Mouse (Mus musculus) heart, embryonic 14.5 days (tissue): ENCODE measurements at regions not wholly inside any gene's neighbourhood (a gene's known extent, or its start where the extent isn't known, plus 50 kb on each side); places are given as distances from the start of the nearest gene placed in this dataset.
"Not testable (repeated sequence)": the region's sequence is repeated elsewhere in the genome, so short reads cannot be mapped to it uniquely, and the experiment has no call there.

ENCODE experiments used
- ATAC-seq: fragments of 200-750 bp; cut with Nextera tagmentation; 2 replicates; pipeline ENCODE4 v1.8.0; 2017; ENCODE audit warnings: low read depth, moderate TSS enrichment; ENCODE audit not compliant: insufficient number of reproducible peaks, insufficient read depth, low FRiP score
- H3K27ac ChIP-seq, 2 experiments: fragments of 200-500 bp in 1 of 2; fragments of 300-500 bp in 1 of 2; sonication (generic) in 1 of 2; replicated peaks in 1 of 2; 2 replicates each; pipeline ENCODE4 v1.5.1; 2012 to 2014; ENCODE audit warnings: low read depth in 2 of 2, low read length in 2 of 2, control low read depth in 1 of 2, mild to moderate bottlenecking in 1 of 2, mixed read lengths in 1 of 2; ENCODE audit not compliant: control insufficient read depth in 1 of 2, insufficient read depth in 1 of 2
- H3K27me3 ChIP-seq: fragments of 300-500 bp; sonication (generic); 2 replicates; pipeline ENCODE4 v1.6.1; 2014; ENCODE audit warnings: mild to moderate bottlenecking, low read length, control low read depth; ENCODE audit not compliant: control insufficient read depth, insufficient read depth
- H3K36me3 ChIP-seq: fragments of 300-500 bp; sonication (generic); 2 replicates; pipeline ENCODE4 v1.6.1; 2014; ENCODE audit warnings: mild to moderate bottlenecking, control low read depth, low read length, mixed read lengths; ENCODE audit not compliant: control insufficient read depth, insufficient read depth
- H3K4me1 ChIP-seq, 2 experiments: fragments of 200-500 bp in 1 of 2; fragments of 300-500 bp in 1 of 2; sonication (generic) in 1 of 2; 2 replicates each; pipeline ENCODE4 v1.6.1; 2012 to 2014; ENCODE audit warnings: low read length in 2 of 2, control low read depth in 1 of 2, mixed read lengths in 1 of 2; ENCODE audit not compliant: control insufficient read depth in 2 of 2, insufficient read depth in 2 of 2
- H3K4me2 ChIP-seq: fragments of 300-500 bp; sonication (generic); 2 replicates; pipeline ENCODE4 v1.6.1; 2014; ENCODE audit warnings: mild to moderate bottlenecking, low read length
- H3K4me3 ChIP-seq, 2 experiments: fragments of 200-500 bp in 1 of 2; fragments of 300-500 bp in 1 of 2; sonication (generic) in 1 of 2; 2 replicates each; pipeline ENCODE4 v1.5.1; 2012 to 2014; ENCODE audit warnings: low read length in 2 of 2, mild to moderate bottlenecking in 2 of 2, control low read depth in 1 of 2, low read depth in 1 of 2, moderate library complexity in 1 of 2; ENCODE audit not compliant: control insufficient read depth in 1 of 2, insufficient read depth in 1 of 2
- H3K9ac ChIP-seq: fragments of 300-500 bp; sonication (generic); 2 replicates; pipeline ENCODE4 v1.6.1; 2014; ENCODE audit warnings: mild to moderate bottlenecking, low read length
- H3K9me3 ChIP-seq: fragments of 300-500 bp; sonication (generic); 2 replicates; pipeline ENCODE4 v1.6.1; 2016; ENCODE audit warnings: low read length, control low read depth; ENCODE audit not compliant: control insufficient read depth
- WGBS: fragments of 180-500 bp; shearing (Covaris S2); extraction: QIAGEN DNeasy Blood & Tissue Kit; methylation state at CpG from one replicate; pipeline ENCODE4 v1.1.7; 2014; 5-methylcytosine and 5-hydroxymethylcytosine counted together

GRCm38 (mm10) chr4:84153571-84153970 is 521.5 kb downstream of the Bnc2 start:
- no peak for ATAC-seq
- Histone ChIP-seq H3K36me3 (no peaks in the 10 kb centered on the region), H3K27ac (no peak overlapping the region), H3K9ac (no peak overlapping the region), H3K4me2 (no peak overlapping the region), H3K27me3 (no peaks in the 10 kb centered on the region), H3K4me3 (no peak overlapping the region), H3K9me3 (no peaks in the 10 kb centered on the region), H3K4me1 (peaks cover 0 to 2% of the 10 kb centered on the region in 2 experiments; a peak in 1 of 4 replicates)
- 95% methylated on average over 9 of the region's 9 CpGs for WGBS

GRCm38 (mm10) chr4:84157911-84158647 is 517.0 kb downstream of the Bnc2 start:
- no peaks in the 10 kb centered on the region for H3K4me1 ChIP-seq
- H3K9me3 ChIP-seq: no peaks in the 10 kb centered on the region
- H3K9ac ChIP-seq: no peak overlapping the region
- no peak overlapping the region for H3K4me2 ChIP-seq
- no peak overlapping the region for H3K4me3 ChIP-seq
- ATAC-seq: no peak
- 89% methylated on average over 5 of the region's 5 CpGs for WGBS
- no peaks in the 10 kb centered on the region for H3K36me3 ChIP-seq
- H3K27me3 ChIP-seq: no peaks in the 10 kb centered on the region
- H3K27ac ChIP-seq: no peak overlapping the region

GRCm38 (mm10) chr4:84163362-84163761 is 511.7 kb downstream of the Bnc2 start:
- Histone ChIP-seq H3K4me2 (no peak overlapping the region), H3K36me3 (no peaks in the 10 kb centered on the region), H3K4me1 (no peaks in the 10 kb centered on the region), H3K9ac (no peak overlapping the region), H3K27ac (no peak overlapping the region), H3K4me3 (no peak overlapping the region), H3K27me3 (no peaks in the 10 kb centered on the region), H3K9me3 (no peaks in the 10 kb centered on the region)
- ATAC-seq: no peak
- 84% methylated on average over 6 of the region's 6 CpGs for WGBS

GRCm38 (mm10) chr4:84165256-84165655 is 509.8 kb downstream of the Bnc2 start:
- ATAC-seq: no peak
- Histone ChIP-seq H3K4me3 (no peak overlapping the region), H3K27me3 (no peaks in the 10 kb centered on the region), H3K9me3 (peaks cover 4% of the 10 kb centered on the region; the same call in 1 of the 2 replicates), H3K9ac (no peak overlapping the region), H3K27ac (no peak overlapping the region), H3K4me2 (no peak overlapping the region), H3K4me1 (no peaks in the 10 kb centered on the region), H3K36me3 (no peaks in the 10 kb centered on the region)
- 83% methylated on average over 3 of the region's 3 CpGs for WGBS

- WGBS: 44% methylated on average over 6 of the region's 6 CpGs
- Histone ChIP-seq H3K9me3 (peaks cover 4% of the 10 kb centered on the region; the same call in 1 of the 2 replicates), H3K9ac (no peak overlapping the region), H3K4me3 (no peak overlapping the region), H3K36me3 (no peaks in the 10 kb centered on the region), H3K4me1 (peaks cover 2 to 5% of the 10 kb centered on the region in 2 experiments; a peak in 2 of 4 replicates), H3K27me3 (no peaks in the 10 kb centered on the region), H3K4me2 (no peak overlapping the region), H3K27ac (no peak overlapping the region)
- no peak for ATAC-seq
These were observed 502.2 kb downstream of the Bnc2 start for GRCm38 (mm10) chr4:84172841-84173240.

- Histone ChIP-seq H3K4me3 (no peak overlapping the region), H3K27me3 (no peaks in the 10 kb centered on the region), H3K9me3 (peaks cover 4% of the 10 kb centered on the region; the same call in 1 of the 2 replicates), H3K4me2 (no peak overlapping the region), H3K36me3 (no peaks in the 10 kb centered on the region), H3K27ac (no peak overlapping the region), H3K4me1 (peaks cover 2 to 5% of the 10 kb centered on the region in 2 experiments; a peak in 2 of 4 replicates), H3K9ac (no peak overlapping the region)
- WGBS: 65% methylated on average over 2 of the region's 2 CpGs
- ATAC-seq: no peak
These were observed 501.6 kb downstream of the Bnc2 start for GRCm38 (mm10) chr4:84173441-84173840.

GRCm38 (mm10) chr4:84176457-84176856 is 498.6 kb downstream of the Bnc2 start:
- not testable (repeated sequence) for H3K36me3 ChIP-seq, H3K27me3 ChIP-seq, H3K4me1 ChIP-seq, H3K9ac ChIP-seq, ATAC-seq, H3K4me3 ChIP-seq, H3K9me3 ChIP-seq, H3K4me2 ChIP-seq, H3K27ac ChIP-seq
- 95% methylated on average over 6 of the region's 6 CpGs for WGBS

GRCm38 (mm10) chr4:84177827-84178226 is 497.2 kb downstream of the Bnc2 start:
- Histone ChIP-seq H3K27me3 (no peaks in the 10 kb centered on the region), H3K36me3 (no peaks in the 10 kb centered on the region), H3K9ac (no peak overlapping the region), H3K4me2 (no peak overlapping the region), H3K27ac (no peak overlapping the region), H3K4me3 (no peak overlapping the region), H3K9me3 (no peaks in the 10 kb centered on the region), H3K4me1 (peaks cover 2% of the 10 kb centered on the region in 2 experiments; a peak in 2 of 4 replicates)
- no peak for ATAC-seq
- 63% methylated on average over 3 of the region's 3 CpGs for WGBS
